Mouse (Mus musculus) myocyte (in vitro differentiated cells): ENCODE data around the gene Fars2.

Experiments
- CEBPB ChIP-seq: IDR thresholded peaks from 2 replicates; pipeline ENCODE4 v1.6.1; 2011; ENCODE audit warnings: mild to moderate bottlenecking, moderate library complexity; ENCODE audit not compliant: poor library complexity, insufficient read depth, severe bottlenecking
- POLR2A ChIP-seq: IDR thresholded peaks from one replicate; pipeline ENCODE4 v1.6.1; 2011; ENCODE audit warnings: low read depth, mild to moderate bottlenecking, control low read depth, moderate library complexity; ENCODE audit not compliant: insufficient read length

DNA sequence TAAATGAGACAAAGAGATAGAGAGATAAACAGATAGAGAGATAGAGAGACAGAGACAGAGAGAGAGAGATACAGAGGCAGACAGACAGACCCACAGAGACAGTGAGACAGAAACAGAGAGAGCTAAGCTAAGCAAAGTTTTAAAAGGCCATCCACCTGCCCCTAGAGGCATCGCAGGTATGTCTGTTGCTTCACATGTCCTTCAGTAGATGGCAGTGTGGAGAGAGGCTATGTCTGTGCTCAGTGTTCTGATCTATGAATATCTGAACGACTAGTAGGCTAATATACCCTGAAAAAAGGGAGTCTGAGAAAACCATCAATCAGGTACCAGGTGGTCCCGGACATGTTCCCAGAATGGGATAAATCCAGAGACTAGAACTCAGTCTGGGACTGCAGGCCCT is 537.0 kb downstream of the Fars2 start:
- no peak for TF ChIP-seq CEBPB
- TF ChIP-seq POLR2A = no peak
